Mouse (Mus musculus): ENCODE measurements around the gene Gm826.
A peak's percentile ranks its signal among the peaks of the same experiment; 100 is the strongest.

The Gm826 gene

DNA sequence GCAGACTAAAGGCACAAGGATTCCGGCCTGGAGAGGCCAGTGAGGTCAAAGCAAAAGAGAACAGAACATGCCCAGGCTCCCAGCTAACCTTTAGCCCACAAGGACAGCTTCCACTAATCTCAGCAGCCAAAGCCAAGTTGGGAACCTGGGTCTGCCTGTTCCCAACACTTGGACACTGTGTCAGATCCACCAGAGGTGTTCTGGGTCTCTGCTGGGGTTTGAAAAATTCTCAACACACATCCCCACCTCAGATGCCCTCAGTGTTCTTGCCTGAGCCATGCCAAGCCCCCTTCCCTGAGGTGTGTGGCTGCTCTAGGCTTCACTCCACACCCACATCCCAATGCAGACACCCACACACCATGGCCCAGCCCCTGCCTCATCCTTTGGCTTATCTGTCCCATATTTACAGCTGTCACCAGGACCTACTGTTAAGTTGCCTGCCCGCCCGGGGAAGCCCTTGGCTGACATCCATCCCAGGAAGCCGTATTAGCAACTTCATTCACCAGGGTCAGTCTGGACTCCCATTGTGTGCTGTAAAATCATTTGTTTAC lies at the start of gene Gm826:
TSS of gene Gm826 (minus strand) at position 52 of the 551 bp plus-strand sequence.
- TF ChIP-seq GATA4 (IDR thresholded peaks at IDR 0.05; ENCODE audit: insufficient replicate concordance, low read length): no peak; the same call in 1 of the 2 replicates

DNA sequence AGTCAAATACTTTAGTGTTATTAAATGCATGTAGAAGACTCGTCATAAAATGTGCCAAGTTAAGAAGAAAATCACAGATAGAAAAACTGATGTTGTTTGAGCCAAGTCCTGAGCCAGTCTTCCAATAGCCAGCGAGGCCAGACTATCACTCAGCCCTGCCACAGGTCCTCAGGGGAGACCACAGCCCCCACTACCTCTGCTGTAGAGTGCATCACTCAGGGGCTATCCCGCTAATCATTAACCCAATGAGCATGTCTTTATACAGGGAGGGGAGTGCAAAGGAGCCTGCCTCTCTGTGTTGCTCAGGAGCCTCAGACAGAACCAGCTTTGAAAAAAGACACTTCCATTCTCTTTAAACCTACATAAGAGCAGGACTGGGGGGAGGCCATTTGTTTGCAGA lies 49.5 kb upstream of the Gm826 start:
- TF ChIP-seq GATA4 (IDR thresholded peaks at IDR 0.05; ENCODE audit: insufficient replicate concordance, low read length): no peak

DNA sequence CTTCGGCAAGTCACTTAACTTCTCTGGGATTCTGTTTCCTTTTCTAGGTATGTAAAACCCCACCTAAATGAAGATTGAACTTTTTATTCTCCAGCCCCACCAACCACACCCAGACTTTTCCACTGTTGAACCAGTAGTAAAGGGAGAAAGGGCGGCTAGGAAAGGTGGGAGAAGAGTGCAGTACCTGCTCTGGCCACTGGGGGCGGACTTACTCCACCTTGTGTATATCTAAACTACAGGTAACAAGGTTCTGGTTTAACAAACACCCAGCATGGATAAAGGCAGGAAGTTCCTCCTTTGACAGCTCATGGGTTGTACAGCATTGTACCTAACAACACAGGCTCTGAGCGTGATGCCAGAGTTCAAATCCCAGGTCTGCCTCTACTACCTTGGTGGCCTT lies 44.3 kb upstream of the Gm826 start:
- no peak for TF ChIP-seq GATA4 (IDR thresholded peaks at IDR 0.05; ENCODE audit: insufficient replicate concordance, low read length)

DNA sequence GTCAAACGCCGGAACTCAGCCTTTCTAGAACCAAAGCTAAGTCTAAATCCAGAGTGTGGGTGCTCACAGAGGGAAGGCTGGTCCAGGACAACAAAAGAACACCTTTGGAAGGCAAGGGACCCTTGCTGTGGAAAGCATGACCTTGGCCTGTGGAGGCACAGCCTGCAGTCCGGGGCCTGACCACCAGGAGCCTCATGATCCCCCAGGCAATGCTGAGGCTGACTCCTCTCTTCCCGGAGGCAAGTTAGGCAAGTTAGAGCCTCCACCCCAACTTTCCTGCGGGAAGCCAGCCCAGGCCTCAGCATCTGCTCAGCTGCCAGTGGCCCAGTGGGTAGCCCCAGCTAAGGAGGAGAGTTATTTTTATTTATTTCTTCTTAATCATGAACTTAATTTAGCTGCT lies 42.3 kb upstream of the Gm826 start:
- no peak for TF ChIP-seq GATA4 (IDR thresholded peaks at IDR 0.05; ENCODE audit: insufficient replicate concordance, low read length)

DNA sequence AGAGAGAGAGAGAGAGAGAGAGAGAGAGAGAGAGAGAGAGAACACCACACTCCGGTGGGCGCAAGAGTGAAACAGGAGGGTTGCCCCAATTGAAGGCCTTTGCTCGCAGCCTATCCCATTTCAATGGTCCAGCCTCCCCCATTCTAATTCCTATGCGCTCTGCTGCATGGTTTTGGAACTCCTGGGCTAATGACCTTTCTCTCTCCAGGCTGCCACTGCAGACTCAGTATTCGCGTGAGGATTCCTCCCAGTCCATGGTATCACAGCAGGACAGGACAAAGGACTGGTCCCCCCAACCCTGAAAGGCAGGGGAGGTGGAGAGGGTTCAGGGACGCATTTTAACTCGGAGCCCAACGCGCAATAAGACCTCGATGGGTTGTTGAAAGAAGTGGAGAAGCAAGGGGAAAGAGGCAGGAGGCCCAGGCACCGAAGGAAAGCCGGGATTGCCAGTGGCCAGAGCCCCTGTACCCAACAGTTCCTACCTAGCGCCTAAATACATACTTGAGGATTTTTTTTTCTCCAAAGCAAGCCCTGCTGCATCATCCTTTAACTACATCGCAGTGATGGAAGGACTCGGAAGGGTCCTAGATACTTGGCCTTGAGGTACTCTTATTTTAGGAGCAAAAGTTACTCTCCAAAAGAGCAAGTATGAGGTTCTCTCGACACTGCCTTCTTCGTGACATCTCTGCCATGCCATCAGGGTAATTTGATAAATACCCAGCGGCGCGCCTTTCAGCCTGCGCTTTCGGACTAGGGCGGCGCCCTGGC lies 35.9 kb upstream of the Gm826 start:
- no peak for TF ChIP-seq GATA4 (IDR thresholded peaks at IDR 0.05; ENCODE audit: insufficient replicate concordance, low read length)

- TF ChIP-seq GATA4 (IDR thresholded peaks at IDR 0.05; ENCODE audit: insufficient replicate concordance, low read length): no peak
Measured at GRCm38 (mm10) chr2:160368422-160369357, 34.7 kb upstream of the Gm826 start.

- TF ChIP-seq GATA4 (IDR thresholded peaks at IDR 0.05; ENCODE audit: insufficient replicate concordance, low read length): no peak
Measured at GRCm38 (mm10) chr2:160367448-160368208, 33.7 kb upstream of the Gm826 start.

DNA sequence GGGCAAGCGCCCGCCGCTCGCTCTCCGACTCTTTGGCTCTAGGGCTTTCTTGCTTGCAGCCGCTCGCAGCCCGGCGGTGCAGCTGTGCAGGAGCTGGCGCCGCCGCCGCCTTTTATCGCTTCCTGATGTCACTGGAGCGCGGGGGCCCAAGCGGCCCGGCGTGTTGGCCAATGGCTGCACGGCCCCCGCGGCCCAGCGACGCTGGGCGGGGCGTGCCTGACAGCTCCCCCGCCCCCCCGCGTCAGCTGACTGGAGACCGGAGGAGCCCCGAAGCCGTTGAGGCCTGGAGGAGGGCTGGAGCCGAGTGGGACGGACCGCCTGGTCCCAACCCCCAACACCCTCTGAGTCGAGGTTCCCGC lies 33.0 kb upstream of the Gm826 start, which contains the start of gene Mafb:
TSS of gene Mafb (minus strand) at position 86 of the 359 bp plus-strand sequence.
- peak; percentile 76; the same call in 1 of the 2 replicates for TF ChIP-seq GATA4 (IDR thresholded peaks at IDR 0.05; ENCODE audit: insufficient replicate concordance, low read length)

DNA sequence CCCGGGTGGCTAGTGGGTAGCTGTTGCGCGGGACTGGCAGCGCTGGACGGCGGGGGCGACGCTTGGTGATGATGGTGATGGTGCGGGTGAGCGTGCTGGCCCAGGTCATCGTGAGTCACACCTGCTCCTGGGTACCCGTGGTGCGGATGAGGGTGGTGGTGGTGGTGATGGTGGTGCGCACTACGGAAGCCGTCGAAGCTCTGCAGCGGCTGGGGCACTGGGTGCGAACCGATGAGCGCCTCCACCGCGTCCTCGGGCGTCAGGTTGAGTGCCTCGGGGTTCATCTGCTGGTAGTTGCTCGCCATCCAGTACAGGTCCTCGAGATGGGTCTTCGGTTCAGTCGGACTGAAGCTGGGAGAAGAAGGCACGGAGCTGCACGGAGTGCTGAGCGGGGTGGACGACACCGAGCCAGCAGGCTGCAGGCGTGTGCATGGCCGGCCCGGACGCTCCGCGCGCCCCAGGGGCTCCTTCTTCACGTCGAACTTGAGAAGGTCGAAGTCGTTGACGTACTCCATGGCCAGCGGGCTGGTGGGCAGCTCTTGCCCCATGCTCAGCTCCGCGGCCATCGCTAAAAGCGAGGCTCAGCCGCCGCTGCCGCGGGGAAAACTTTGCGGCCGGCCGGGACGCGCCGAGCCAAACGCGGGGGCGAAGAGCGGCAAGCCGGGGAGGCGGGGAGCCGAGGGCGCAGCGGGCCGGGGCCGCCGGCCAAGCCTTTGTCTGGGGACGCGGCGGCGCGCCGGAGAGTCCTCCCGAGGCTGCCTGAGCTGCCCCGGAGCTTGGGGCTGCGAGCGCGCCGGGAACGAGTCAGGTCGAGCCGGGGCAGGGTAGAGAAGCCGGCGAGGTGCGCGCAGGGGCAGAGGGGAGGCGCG lies 32.4 kb upstream of the Gm826 start:
- no peak for TF ChIP-seq GATA4 (IDR thresholded peaks at IDR 0.05; ENCODE audit: insufficient replicate concordance, low read length)

GRCm38 (mm10) chr2:160365107-160365911 lies 31.3 kb upstream of the Gm826 start:
- no peak for TF ChIP-seq GATA4 (IDR thresholded peaks at IDR 0.05; ENCODE audit: insufficient replicate concordance, low read length)

- TF ChIP-seq GATA4 (IDR thresholded peaks at IDR 0.05; ENCODE audit: insufficient replicate concordance, low read length): no peak
Measured at GRCm38 (mm10) chr2:160364666-160365065, 30.7 kb upstream of the Gm826 start.

GRCm38 (mm10) chr2:160364128-160364650 lies 30.2 kb upstream of the Gm826 start:
- TF ChIP-seq GATA4 (IDR thresholded peaks at IDR 0.05; ENCODE audit: insufficient replicate concordance, low read length): no peak

DNA sequence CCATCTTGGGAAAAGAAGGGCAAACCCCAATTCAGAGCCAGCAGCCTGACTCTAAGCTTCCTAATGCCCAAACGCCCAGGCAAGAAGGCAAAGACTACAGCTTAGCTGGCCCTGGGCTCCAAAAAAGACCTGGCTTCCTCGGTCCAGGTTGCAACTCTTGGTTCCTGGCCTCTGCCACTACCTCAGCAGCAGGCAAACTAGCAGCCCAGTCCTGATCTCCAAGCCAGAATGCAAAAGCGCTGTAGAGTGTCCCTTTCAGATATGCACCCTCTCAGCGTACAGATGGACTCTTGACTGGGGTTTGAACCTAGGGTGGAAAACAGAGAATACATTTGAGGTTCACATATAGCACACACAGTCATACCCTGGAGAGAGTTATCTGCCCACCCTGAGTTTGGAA lies 29.2 kb upstream of the Gm826 start:
- no peak for TF ChIP-seq GATA4 (IDR thresholded peaks at IDR 0.05; ENCODE audit: insufficient replicate concordance, low read length)

Measured in liver, adult (tissue).